Mouse (Mus musculus) T-helper 17 cell (primary cell): ENCODE data around the gene Jup.

Experiments
- in situ Hi-C, 2 experiments: fragments of 300-600 bp; cut with MboI, MseI; formaldehyde crosslinking; loops; 1 replicate in 1 of 2; 2 replicates in 1 of 2; pipeline ENCODE4 v1.15.1; 2025; ENCODE audit warnings: high pct_unique_total_duplicates in 2 of 2

Gene Jup

DNA sequence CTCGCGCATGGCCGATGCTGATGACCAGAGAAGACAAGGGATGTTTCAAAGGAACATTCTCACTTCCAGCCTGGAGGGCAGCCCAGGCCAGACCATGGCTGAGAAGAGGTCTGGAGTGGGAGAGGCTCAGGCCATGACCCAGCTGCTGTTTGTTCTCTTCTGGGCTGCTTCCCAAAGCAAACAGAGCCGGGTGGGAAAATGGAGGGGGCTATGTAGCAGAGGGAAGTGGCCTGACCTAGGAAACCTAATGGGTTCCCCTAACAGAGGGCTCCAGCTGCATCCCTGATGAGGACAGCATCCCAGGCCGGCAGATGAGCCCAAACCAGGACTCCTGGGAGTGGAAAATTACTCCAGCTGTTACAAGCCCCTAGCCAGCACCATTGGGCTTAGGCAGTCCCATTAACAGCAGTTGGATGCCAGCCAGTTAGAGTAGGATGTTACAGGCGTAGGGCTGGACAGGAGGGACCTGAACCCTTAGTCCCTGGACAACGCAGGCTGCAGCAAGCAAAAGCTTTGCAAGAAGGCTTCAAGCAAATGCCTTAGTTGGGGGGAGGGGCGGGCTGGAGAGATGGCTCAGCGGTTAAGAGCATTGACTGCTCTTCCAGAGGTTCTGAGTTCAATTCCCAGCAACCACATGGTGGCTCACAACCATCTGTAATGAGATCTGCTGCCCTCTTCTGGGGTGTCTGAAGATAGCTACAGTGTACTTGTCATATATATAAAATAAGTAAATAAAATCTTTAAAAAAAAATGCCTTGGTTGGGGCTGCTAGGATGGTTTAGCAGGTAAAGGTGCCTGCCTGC lies 6.3 kb downstream of the Jup start:
- in situ Hi-C loops: no loop called here

DNA sequence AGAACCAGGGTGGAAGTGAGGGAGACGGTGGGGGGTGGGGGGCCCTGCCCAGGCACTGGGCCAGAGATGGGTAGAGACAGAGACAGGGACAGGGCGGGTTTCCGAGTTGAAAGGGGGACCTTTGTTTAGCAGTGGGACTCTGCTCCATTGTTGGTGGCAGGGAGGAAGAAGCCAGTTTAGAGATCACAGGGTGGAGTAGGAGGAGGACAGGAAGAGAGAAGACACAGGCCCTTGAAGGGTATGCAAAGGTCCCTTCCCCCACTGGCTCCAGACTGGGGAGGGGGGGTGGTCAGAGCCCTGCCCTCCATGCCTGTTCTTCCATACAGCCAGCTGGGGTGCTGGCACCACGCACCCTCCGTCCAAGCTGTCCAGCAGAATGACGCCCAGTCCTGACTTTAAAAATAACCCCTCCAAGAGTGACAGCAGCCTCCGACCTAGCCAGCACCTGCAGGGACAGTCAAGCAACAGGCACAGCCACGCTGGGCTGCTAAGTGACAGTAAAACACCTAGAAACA lies 7.6 kb downstream of the Jup start:
- in situ Hi-C loops: no loop called here

DNA sequence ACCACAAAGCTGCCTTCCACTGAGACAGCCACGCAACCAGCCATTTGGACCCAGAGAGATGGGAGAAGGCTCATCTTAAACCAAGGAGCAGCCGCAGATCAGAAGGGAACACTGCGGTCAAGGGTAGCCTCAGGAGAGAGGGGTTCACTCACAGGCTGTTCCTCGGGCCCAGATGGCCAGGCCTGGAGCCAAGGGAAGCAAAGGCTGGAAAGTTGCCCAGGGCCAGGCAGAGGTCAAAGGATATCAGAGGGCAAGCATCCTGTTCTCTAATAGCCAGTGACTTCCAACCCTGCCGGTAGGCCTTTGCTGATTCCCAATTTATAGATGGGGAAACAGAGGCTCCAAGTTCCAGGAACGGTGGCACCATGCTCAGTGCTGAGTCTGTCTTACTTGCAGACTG lies 9.0 kb downstream of the Jup start:
- in situ Hi-C loops: no loop called here

DNA sequence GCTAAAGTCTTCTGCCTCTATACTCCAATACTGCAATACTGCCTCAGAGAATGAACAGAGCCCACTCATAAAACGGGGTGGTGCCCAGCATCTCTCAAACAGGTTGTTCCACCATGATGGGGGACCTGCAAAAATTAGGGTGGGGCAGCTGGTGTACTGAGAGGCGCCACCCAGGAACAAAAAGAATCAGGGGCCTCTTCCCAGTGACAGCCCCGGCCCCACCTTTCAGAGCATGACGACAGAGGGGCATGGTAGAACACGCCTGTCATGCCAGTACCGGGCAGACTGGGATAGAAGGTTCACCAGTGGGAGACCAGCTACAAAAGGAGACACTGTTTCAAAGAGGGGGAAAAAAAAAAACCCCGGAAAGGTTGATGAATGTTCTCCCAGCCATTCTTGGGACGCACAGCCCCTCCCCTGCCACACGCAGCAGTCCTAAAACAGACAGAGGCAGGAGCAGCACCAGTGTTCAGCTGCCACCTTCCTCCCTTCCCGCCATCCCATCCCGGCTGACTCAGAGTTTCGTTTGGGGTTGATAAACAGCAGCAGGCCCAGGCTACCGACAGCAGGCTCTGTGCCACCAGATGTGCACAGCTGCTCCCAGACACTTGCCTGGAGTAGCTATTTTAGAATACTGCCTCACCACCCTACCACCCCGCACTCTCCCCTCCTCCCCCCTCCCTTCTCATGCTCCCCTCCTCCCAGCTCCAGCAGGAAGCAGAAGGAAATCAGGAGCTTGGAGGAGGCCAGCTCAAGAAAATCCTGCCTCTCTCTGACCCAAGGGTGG lies 9.8 kb downstream of the Jup start:
- in situ Hi-C loops: no loop called here

DNA sequence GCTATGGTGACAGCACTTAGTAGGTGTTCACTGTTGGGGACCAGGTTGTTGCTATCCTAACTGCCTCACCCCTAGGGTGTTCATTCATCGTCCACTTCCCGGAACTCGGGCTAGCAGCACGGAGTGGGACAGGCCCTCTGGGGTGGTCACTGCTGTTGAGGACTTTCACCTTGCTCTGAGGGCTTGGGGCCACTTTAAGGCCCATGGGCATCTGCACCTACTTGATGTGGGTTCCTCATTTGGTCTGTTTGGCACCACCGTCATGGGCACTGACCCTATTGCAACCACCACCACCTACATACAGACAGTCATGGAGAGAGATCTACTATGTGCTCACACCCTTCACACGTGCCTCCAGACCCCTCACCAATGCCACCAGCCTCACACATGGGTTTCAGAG lies 10.5 kb downstream of the Jup start:
- in situ Hi-C loops: no loop called here

DNA sequence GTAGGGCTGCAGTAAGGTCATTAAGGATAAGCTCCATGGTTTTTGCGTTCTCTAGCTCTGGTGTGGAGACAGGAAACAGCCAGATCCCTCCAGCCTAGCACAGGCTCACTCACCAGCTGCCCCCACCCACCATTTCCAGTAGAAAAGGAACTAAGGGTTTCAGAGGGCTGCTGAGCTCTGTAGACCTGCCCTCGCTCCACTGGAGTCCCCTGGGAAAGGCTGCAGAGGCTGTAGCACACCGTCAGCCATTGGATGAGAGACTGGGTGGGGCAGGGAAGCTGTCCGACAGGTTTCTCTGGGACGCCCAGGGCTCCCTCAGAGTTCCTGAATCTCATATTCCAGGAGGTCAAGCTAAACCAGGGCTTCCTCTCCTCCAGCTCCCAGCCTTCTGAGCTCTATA lies 11.0 kb downstream of the Jup start:
- in situ Hi-C loops: no loop called here

DNA sequence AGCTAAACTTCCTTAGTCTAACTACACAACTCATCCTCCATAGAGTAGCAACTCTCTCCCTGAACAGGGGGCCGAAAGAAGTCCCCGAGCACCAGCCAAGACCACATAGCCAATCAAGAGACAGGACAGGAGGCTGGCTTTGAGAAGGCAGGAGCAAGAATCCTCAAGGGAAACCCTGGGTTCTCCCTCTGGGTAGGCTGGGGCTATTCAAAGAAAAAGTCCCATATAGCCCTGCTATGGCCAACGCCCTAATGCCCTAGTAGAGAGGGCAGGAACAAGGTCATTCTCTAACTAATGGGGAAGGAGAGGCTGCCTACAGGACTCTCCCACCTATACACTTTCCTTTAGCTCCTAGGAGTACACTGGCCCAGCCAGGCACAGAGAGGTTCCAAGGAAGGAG lies 12.5 kb downstream of the Jup start:
- in situ Hi-C loops: no loop called here

DNA sequence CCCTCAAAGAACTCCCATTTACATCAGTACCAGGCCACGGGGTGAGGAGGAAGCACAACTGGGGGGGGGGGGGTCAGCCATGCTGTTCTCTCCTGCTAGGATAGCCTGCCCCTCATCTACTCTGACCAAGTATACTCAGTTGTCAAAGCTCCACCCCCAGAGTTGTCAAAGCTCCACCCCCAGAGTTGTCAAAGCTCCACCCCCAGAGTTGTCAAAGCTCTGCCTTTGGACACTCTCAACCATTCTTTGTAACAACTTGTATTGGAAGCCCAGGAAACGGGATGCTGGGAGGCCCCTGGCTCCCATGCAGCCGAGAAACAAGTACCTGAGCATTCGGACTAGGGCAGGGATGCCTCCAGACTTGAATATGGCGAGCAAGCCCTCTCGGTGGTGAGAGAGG lies 14.9 kb downstream of the Jup start:
- in situ Hi-C loops: no loop called here

DNA sequence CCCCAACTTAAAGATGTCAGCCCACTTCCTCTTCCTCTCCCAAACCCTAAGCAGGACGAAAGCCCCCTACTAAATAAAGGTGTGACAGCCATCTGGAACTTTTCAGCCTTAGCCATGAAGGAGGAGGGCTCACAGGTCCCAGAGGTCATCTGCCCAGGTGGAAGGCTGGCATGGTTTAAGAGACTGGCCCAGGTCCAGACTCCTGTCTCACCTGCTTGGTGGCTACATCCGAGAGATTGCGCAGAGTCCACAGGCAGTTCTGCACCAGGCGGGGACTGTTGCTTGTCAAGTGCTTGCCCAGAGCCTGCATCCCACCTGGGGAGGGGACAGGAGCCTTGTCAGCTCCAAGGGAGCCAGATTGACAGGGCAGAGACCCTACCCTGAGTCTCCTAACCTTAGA lies 18.3 kb downstream of the Jup start:
- in situ Hi-C loops: no loop called here

DNA sequence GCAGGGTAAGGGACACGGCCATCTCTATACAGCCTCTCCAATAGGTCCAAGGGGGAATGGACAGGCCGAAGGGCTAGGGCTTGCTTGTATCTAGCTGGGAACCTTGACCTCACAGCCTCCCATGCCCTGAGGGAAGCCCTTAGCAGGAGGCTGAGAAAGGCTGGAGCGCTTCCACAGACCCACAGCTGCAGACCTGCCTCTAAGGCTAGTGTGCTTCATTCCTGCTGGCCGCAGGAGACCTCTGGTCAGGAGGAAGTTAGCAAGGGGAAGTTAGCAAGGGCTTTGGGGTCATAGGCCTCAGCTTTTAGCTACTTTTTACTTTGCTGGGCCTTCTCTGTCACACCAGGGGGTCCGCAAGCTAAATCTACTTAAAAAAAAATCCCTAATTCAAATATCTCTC lies 19.1 kb downstream of the Jup start:
- in situ Hi-C loops: no loop called here

DNA sequence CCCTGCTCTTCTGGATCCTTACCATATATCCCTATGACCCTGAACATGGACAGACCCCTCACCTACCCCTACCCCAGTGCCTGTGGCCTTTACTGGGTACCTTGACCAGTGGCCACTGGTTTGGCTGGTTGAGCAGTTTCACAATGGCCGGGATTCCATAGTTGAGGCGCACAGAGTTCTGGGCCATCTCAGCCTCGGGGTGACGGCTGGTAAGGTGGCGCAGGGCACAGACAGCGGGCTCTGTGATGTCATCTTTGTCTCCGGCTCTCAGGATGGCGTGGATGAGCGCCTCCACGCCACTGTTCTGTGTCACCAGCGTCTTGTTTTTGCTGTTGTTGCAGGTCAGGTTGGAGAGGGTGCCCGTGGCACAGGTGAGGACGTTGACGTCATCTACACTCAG lies 19.6 kb downstream of the Jup start:
- in situ Hi-C loops: no loop called here

DNA sequence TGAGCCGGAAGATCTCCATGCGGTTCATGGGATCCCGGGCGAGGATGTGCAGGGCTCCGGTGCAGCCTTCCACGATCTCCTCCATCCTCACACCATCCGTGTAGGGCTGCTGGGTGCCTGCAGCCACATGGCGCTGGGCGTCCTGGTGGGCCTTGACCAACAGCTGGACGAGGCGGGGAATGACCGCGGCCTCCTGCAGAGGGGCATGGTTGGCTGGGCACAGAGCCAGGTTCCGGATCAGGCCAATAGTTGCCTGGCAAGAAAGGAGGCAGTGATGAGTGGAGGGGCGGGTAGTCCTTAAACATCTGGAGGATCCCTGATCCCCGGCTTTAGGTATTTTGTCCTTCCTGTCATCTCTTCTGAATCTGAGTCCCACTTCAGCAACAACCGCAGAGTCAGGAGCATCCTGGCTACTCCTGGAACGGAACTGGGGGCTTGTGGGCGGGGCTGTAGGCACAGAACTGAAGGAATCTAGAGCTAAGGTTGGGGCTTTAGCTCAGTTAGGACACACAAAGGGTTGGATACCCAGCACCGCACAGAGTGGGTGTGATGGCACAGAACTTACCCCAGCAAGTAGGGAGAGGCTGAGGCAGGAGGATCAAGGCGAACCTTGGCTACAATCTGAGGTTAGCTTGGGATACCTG lies 20.7 kb downstream of the Jup start:
- in situ Hi-C loops: no loop called here

DNA sequence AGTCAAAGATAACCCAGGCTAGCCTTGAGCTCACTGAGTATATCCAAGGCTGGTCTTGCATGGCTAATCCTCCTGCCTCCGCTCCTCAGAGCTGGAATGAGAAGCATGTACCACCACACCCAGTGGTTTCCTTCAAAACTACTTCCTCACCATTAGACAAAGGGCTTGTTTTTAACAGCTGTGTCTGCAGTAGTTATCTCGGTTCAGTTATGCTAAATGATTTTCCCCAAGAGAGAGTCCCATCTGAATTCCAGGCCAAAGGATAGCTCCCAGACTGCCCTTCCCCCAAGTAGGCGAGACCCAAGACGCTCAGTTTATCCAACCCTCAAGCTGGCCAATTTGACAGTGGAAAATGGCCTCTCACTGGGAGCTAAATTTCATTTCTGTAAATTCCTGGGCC lies 21.6 kb downstream of the Jup start:
- in situ Hi-C loops: no loop called here

DNA sequence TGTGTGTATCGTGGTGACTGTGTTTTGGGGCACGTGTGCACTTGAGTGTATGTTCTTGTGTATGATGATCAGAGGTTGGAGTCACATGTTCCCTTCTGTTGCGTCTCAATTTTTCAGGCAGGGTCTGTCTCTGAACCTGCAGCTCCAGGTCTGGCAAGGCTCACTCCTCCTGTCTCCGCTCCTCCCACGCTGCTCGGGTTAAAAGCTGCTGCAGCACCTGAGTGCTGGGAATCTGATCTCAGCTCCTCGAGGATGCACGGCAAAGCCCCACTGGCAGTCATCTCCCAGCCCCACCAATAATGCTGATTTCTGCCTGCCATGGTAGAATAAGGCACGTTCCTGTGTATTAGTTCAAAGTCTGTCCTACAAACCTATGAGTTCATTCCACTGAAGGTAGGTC lies 22.4 kb downstream of the Jup start:
- in situ Hi-C loops: no loop called here

DNA sequence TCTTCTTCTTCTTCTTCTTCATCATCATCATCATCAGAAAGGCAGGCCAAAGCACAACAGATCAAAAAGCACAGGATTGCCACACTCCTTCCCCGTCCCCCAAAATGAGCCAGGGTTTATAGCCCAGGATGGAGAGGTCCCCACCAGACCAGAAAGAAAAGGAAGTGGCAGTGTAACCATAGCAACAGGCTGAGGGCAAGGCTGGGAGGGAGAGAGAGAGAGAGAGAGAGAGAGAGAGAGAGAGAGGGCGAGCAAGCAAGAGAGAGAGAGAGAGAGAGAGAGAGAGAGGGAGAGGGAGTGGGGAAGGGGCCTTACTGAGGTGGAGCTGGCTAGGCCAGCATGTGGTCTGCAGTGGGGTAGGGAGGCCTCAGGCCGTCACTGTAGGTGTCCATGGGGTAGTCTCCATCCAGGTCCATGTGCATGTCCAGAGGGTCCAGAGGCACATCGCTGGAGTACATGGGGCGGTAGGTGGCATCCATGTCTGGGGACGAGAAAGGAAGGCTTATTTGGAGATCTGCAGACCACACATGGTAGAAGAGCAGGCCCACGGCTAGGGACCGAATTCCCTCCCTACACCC lies 25.5 kb downstream of the Jup start:
- in situ Hi-C loops: loop anchor here in 1 of 2 experiments (5.0 kb wide), 1 partner anchor 80 kb away; no protein-coding TSS in a partner anchor

DNA sequence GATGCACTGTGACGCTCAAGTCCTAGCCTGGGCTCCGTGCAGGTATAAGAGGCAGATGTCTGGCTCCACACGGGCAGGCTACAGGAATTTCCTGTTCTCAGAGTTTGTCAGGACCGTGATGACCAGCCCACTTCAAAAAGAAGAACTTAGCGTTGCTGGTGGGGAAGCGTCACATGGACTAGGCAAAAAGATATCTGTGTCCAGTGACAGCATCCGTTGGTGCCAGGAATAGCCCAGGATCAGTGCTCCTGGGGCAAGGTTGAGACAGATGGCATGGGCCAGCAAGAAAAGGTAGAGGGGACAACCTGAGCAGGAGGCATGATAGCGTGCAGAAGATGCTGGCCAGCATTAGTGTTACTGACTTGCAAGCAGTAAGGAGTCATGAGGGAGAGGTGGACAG lies 27.7 kb downstream of the Jup start:
- in situ Hi-C loops: loop anchor here (5.0 to 10.0 kb wide), 2 partner anchors 82 to 115 kb away; no protein-coding TSS in a partner anchor

DNA sequence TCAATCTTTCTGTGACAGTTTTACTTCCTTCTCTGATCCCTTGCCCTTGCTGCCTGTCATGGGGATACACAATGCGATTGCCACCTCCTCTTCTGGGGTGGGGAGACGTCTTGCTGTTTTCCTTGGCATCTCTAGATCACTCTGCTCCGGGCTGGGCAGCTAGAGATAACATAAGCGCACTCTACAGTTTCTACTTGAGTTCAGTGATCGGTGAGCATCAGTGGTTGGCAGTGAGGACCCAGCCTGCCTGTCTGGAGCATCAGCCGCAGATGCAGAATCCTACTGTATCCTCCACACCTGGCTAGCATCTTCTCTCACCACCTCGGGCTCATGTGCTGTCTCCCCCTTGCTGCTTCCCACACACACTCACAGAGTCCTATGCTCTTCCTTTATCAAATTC lies 28.4 kb downstream of the Jup start:
- in situ Hi-C loops: loop anchor here in 1 of 2 experiments (10.0 kb wide), 1 partner anchor 116 kb away; no protein-coding TSS in a partner anchor

DNA sequence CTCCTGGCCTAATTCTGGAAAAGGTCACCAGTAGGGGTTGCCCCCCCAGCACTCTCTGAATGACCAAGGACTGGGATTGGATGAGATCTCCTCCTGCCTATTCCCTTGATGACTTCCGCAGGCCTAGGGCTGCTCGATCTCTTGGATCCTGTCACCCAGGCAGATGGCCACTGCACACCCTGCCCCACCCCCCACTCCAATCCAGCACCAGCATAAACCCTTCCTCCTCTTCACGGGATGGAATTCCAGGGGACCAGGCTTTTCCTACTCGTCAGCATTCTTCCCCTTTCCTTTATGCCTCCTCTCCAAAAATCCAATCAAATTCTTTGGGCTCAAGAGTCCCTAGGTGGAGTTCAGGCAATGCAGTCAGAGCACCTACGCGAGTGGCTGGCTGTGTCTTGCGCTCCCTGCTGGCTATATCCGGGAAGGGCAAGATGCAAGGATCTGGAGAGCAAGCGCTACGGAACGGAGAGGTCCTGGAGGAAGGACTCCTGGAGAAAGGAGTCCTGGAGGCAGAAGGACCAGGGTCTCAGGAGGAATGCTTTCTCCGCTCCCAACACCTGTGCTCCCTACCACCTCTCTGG lies 34.5 kb downstream of the Jup start:
- in situ Hi-C loops: loop anchor here in 1 of 2 experiments (10.0 kb wide), 1 partner anchor 122 kb away; no protein-coding TSS in a partner anchor

DNA sequence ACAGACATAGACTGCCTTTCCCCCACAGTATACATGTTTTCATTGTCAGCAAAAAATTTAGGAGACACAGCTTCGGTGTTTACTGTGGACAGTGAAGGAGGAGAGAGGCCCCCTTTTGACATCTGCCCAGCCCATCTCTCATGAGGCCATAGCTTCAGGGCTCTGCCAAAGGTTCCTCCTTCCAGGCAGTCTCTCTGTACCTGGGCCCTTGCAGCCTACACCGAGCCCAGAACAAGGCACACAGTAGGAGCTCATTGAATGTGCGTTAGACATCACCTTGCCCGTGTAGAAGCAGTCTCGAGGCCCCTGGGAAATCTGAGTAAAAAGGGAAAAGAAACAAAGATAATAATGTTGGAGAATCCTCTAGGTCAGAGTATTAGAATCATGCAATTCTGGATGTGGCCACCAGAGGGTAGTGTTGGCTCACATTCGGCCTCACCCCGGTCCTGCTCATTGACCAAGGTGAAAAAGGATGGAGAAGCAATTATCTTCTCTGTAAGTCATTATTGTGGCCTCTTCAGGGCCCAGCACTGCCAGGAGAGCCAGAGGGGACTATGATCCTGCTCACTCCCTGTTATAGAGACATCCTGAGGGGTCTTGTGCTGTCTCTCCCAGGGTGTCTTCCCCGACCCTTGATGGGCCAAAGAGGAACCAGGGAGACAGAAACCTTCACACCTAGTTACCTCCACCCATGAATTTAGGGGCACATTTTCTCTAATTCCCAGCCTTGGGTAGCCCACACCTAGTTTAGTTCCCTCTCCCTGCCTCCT lies 35.2 kb downstream of the Jup start:
- in situ Hi-C loops: loop anchor here in 1 of 2 experiments (10.0 kb wide), 1 partner anchor 122 kb away; no protein-coding TSS in a partner anchor

DNA sequence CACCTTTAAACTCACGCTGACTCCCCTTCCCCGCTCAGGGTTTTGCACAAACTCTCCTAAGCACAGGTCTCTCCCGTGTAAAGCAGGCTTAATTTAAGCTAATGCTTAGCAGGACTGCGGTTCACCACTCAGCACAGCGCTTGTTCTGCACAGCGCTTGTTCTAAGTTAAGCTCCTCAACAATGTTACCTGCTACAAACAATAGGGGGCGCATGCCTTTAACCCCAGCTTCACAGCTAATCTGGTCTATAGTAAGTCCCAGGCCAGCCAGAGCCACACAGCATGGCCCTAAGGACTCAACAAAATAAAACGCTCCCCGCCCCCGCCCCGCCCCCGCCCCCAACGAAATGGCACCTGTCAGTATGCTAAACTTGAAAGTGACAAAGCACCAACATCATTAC lies 36.5 kb downstream of the Jup start:
- in situ Hi-C loops: loop anchor here in 1 of 2 experiments (10.0 kb wide), 1 partner anchor 124 kb away; no protein-coding TSS in a partner anchor
